Mouse (Mus musculus): ENCODE measurements at regions not wholly inside any gene's neighbourhood (a gene's known extent, or its start where the extent isn't known, plus 50 kb on each side); places are given as distances from the start of the nearest gene placed in this dataset.

DNA sequence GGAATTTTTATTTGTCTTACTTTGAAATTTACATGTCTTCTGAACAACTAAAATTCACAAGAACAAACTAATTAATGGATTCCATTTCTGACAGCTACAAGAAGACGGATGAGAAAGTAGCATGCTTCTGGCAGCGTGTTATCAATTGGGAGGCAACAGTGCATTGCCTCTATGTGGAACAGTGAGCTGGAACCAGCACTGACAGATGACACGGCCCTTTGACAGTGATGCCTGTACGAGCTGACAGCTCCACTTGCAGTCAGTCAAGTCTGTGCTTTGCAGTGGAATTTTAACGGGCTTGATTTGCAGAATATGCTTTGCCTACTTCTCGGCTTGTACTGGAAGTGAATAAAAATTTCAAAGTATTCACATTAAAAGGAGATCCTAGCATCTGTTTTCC lies 88.3 kb upstream of the Fbxl4 start:
- DNase-seq (ENCODE audit: low spot score in 2 of 2): no peak
- intact Hi-C loops (cut with DNase I): no loop called here

DNA sequence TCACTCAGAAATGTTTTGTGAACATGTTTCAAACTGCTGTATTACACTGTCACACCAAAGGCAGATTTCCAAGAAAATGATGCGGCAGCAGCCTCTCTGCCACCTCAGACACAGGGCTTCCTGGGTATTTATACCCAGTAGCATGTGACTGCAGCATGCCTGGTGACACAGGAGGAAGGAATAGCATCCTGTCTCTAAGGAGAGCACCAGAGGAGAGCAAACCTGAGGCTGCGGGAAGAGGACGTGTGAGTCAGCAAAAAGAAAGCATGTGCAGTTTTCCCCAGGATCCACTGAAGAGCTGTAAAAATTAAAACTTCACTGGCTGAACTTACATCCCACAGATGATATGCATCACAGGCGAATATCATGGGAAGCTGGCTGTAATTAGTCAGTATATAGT lies 83.2 kb upstream of the Fbxl4 start:
- intact Hi-C loops (cut with DNase I): loop anchor here (10.0 kb wide), 1 partner anchor 631 kb away; no protein-coding TSS in a partner anchor
- peak; percentile 15 to 16 for DNase-seq (ENCODE audit: low spot score in 2 of 2)

DNA sequence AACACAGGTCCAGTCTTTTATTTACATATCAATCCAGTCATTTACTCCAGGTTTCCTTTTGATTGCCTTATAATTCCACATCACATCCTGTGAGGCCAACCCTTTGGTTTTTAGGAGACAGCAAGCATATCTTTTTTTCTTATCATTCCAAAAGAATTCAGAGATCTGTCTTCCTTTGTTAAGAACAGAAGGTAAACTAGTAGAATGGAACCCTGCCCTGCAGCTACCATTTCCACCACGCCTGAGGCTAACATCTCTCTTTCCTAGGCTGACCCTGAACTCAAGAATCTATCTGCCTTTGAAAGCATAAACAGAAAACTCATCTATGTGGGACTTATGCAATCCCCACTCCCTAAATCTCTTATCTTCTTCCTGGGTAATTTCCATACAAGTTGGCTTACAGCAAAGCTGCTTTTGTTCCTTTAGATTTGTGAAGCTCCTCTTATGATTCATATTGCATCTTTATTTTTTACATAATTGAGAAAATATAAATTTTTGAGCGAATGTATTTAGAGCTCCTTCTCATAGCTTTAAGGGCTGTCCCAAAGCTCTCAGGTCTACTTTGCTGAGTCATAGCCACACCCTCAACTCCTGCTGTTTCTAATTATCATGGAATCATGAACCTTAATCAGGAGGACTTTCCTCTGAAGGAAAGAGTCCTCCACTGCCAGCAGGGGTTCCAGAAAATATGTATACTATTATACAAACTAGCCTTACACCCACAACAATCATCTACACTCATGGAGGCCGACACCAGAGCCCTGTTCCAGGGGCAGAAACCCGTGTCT lies 74.6 kb upstream of the Fbxl4 start:
- DNase-seq (ENCODE audit: low spot score in 2 of 2): no peak
- intact Hi-C loops (cut with DNase I): no loop called here

DNA sequence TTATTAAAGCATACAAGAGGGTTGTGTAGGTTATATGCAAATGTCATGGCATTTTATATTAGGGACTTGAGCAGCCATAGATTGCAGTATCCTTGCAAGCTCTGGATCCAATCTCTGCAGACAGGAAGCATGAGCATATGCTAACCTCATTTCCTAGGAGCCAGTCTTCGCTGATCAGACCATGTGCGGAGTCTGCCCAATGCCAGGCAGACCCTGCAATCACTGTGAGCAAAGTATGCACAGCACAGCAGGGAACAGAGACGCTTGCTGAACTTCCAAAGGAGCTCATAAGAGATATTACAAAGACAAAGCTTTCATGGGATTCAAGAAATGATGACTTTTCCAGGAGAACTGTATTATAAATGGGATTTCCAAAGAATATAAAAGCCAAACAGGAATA lies 65.2 kb upstream of the Fbxl4 start:
- intact Hi-C loops (cut with DNase I): no loop called here
- no peak for DNase-seq (ENCODE audit: low spot score in 2 of 2)

DNA sequence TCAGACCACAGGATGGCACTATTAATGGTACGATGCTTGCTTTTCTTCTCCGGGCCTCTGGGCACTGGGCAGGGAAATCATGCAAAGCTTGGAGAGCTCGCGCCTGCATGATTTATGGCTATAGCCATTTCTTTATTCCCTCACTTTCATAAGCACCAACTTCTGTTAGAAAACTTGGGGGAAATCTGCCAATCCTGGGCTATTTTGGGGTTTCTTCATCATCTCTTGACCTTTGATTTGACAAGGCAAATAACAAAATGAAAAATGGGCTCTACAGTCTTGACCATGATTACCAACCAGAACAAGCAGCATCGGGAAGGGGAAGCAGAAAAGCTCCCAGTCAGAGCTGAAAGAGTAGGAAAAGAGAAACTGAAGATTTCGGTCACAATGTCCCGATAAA lies 57.1 kb upstream of the Fbxl4 start:
- intact Hi-C loops (cut with DNase I): no loop called here
- no peak for DNase-seq (ENCODE audit: low spot score in 2 of 2)

DNA sequence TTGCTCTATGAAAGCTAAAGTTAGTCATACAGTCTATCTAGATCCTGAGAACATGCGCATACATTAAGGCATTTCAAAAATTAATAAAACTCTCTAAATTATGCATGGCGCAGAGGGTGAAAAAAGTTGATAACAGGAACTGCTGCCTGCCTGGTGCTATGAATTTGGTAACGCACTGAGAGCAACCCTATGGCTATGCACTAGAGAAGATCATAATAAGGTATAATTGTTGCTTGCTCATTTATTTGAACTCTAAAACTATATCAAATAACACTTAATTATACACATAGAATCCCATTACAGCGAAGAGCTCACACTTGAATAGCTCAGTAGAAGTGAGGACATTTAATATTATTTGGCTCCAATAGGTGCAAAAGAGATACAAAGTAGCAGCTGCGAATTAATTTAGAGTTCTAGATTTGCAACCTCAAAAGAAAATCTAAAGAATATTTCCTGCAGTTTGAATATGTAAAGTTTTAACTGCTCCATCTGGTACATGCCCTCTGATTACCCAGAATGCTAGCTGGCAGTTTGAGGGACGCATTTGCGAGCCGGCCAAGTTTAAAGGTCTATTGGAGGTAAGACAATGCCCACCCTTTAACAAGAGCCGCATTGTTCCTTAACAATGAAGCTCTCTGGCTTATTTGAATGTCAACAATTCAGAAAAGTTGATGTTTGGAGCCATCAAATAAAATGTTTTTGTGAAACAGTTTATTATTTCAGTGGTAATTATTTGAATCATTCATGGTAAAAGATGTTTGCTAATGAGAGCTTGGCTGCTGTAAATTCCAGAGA lies 56.0 kb upstream of the Fbxl4 start:
- intact Hi-C loops (cut with DNase I): no loop called here
- DNase-seq (ENCODE audit: low spot score in 2 of 2): no peak

DNA sequence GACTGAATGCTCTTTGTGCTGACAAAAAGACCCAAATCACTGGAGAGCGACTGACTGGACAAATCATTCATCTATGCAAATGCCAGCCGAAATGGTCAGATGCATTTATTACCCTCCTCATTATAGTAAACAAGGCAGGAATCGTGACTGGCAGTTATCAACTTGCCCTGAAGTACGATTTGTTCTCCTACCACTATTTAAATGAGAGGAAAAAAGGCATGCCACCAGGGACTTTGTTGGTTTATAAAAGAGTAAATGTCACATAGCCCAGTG lies 55.5 kb upstream of the Fbxl4 start:
- DNase-seq (ENCODE audit: low spot score in 2 of 2): no peak
- intact Hi-C loops (cut with DNase I): no loop called here

DNA sequence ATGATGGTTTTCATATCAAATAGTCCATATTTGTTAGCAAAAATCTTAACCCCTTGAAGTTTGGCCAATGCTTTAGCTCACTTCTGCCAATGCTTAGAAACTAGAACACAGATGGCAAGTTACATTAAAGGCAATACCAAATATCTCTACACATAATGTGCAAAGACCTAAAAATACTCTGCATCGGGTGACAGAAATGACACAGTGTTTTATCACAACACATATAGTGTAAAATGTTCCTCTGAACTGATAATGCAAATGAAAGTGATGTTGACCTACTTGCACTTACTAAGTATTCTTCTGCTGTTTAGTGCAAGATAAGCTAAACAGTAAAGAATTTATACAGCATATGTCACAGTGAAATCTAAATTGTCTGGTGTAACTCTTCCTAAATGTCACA lies 55.1 kb upstream of the Fbxl4 start:
- intact Hi-C loops (cut with DNase I): no loop called here
- no peak for DNase-seq (ENCODE audit: low spot score in 2 of 2)
